Mouse (Mus musculus) T-cell, adult 2 months (primary cell): ENCODE measurements around the gene Otop2.

Experiments used
- DNase-seq: peaks from one replicate; pipeline ENCODE4 v3.0.0; 2022; ENCODE audit warnings: low spot score

The Otop2 gene

DNA sequence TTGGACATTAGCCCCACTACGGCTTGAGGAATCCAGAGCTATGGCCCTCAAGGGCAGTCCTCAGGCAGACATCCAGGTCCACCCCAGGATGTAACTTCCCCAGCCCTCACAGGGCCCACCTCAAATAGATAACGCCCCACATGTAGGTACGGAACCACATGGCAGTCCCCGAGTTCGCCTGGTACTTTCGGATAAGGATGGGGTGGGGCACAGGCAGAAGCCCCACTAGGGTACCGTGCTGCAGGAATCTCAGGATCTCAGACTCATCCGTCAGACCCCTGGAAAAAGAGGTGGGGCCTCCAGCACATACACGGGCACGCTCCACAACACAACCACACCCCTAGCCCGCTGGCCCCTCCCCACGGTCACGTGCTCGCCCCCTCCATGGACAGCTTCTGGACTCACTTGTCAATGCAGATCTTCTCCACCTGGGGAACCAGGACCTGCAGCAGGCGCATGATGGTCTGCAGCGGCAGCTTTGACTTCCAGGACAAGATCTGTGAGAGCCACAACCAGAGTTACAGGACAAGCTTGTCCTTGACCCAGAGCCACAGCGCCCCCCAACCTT is 41.8 kb downstream of the Otop2 start:
- no peak for DNase-seq

GRCm38 (mm10) chr11:115349976-115350375 is 43.0 kb downstream of the Otop2 start:
- DNase-seq, result no peak

DNA sequence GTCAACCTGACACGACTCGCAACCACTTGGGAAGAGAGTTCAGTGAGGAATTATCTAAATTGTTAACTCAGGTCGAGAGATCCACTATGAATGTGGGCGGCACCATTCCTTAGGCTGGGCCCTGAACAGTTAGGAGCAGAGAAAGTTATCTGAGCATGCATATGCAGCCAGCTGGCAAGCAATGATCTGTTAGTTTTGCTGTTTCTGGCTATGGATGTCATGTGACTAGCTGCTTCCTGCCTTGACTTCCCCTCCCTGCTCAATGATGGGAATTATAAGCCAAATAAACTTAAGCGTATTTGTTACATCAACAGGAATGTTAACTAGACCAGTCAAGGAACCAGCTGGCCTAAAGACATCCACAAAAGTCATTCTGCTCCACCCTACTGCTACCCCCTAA is 46.4 kb downstream of the Otop2 start:
- no peak for DNase-seq

DNA sequence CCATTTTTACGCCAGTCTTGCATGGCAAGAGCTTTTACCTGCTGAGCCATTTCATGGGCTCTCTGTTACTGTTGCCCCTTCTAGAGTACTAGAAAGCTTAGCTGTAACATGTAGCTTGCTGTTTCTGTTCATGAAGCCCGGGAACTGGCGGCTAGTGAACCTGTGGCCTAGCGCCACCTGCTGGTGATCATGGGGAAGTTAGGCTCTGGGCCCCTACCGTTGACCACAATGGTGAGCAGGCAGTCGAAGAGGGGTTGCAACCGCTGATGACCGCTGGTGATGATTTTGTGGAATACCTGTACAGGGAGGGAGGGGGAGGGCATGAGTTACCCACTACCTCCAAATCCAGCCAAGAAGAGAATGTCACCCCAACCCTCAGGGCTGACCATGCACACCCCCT is 47.2 kb downstream of the Otop2 start:
- peak; percentile 61 for DNase-seq

GRCm38 (mm10) chr11:115358468-115358867 is 51.5 kb downstream of the Otop2 start:
- DNase-seq, result peak; percentile 74

- DNase-seq, result no peak
Observed at GRCm38 (mm10) chr11:115359293-115359692, 52.3 kb downstream of the Otop2 start.

- DNase-seq, result no peak
Observed at GRCm38 (mm10) chr11:115359726-115360125, 52.8 kb downstream of the Otop2 start.

- no peak for DNase-seq
Observed at GRCm38 (mm10) chr11:115364136-115364535, 57.2 kb downstream of the Otop2 start.

- peak; percentile 30 for DNase-seq
Observed at GRCm38 (mm10) chr11:115366039-115366705, 59.2 kb downstream of the Otop2 start.

DNA sequence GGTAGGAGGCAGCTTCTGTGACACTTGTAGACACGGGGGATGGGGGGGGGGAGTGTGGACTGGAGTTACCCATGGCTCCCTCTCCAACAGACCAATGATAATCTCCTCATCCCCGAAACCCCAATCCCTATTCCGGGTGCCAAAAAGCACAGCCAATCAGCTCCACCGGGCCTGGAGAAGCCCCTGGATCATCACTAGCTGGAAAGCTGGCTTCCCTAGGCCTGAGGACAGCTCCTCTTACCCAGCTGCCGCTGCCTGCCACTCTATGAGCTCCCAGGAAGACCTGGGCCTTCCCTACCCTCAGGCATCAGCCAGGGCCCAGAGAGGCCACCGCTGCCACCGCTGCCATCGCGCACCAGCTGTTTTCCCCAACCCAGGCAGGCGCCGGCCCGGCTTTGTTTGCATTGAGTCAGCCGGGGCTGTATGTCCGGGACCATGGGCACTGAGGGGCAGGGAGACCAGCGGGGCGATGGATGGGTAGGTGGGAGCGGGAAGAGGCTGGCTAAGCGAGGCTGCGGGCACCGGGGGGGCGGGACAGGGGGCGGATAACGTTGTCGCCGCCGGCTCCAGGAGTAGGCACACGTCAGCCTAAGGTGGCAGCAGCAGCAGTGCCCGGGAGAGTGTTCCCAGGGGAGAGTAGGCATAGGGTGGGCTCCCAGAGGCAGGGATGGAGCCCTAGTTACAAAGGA is 59.9 kb downstream of the Otop2 start:
- no peak for DNase-seq

DNA sequence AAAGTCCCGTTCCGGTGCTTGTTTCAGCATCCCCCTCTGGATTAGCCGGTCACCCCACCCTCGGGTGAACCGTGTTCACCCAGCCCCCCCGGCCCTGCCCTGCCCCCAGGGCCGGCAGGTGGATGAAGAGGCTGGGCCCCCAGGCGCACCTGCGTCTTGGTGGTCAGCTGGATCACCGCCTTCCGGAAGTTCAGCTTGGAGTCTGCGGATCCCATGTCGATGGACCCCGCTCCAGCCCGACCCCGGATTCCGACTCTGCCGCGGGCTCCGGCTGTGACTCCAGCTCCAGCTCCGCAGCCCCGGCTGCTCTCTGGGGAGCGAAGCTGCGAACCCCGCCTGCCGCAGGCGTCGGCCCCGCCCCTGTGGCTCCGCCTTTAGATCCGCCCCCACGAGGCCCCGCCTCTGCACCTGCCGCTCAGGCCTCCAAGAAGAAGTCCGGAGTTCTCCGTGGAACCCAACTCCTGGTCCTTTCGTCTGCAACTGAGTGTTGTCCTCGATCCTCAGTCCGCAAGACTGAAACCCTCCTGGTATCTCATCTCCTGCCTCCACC is 60.5 kb downstream of the Otop2 start, which contains the start of gene Hid1:
Gene Hid1, minus strand, starts transcription at position 362 of the 550 bp plus-strand sequence.
- peak; percentile 83 for DNase-seq

GRCm38 (mm10) chr11:115370368-115370767 is 63.4 kb downstream of the Otop2 start:
- DNase-seq, result no peak

DNA sequence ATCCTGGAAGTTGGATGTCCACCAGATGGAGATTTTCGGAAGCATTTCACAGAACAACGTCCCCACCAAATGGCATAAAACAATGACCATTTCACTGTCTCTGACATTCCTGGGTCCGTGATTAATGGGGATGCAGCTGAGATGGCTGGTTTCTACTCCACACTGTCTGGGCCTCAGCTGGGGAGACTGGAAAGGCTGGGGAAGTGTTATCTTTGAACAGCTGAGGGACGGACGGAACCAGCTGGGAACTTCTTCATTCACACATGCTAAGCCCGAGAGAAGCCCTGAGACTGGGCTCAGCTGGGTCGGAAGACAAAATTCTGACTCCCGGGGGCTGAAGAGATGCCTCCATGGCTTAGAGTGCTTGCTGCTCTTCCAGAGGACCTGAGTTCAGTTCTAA is 64.4 kb downstream of the Otop2 start:
- DNase-seq, result no peak

- no peak for DNase-seq
Observed at GRCm38 (mm10) chr11:115372015-115372414, 65.1 kb downstream of the Otop2 start.

GRCm38 (mm10) chr11:115372737-115373136 is 65.8 kb downstream of the Otop2 start:
- DNase-seq, result no peak

GRCm38 (mm10) chr11:115373805-115374694 is 67.1 kb downstream of the Otop2 start:
- no peak for DNase-seq

GRCm38 (mm10) chr11:115374695-115375425 is 67.9 kb downstream of the Otop2 start:
- DNase-seq, result no peak

GRCm38 (mm10) chr11:115376722-115377121 is 69.8 kb downstream of the Otop2 start:
- DNase-seq, result no peak

GRCm38 (mm10) chr11:115377254-115377653 is 70.3 kb downstream of the Otop2 start:
- no peak for DNase-seq

- DNase-seq, result no peak
Observed at GRCm38 (mm10) chr11:115377854-115378253, 70.9 kb downstream of the Otop2 start.

GRCm38 (mm10) chr11:115381276-115381675 is 74.3 kb downstream of the Otop2 start:
- no peak for DNase-seq
